Mouse (Mus musculus): ENCODE measurements around the gene Abhd4. TPM values are rescaled to one million over a fixed set of nuclear protein-coding genes. Genes with fewer than 3 reads are reported as not detected.

Abhd4 gene
- polyA plus RNA-seq, 1 experiment = 32.9 TPM

DNA sequence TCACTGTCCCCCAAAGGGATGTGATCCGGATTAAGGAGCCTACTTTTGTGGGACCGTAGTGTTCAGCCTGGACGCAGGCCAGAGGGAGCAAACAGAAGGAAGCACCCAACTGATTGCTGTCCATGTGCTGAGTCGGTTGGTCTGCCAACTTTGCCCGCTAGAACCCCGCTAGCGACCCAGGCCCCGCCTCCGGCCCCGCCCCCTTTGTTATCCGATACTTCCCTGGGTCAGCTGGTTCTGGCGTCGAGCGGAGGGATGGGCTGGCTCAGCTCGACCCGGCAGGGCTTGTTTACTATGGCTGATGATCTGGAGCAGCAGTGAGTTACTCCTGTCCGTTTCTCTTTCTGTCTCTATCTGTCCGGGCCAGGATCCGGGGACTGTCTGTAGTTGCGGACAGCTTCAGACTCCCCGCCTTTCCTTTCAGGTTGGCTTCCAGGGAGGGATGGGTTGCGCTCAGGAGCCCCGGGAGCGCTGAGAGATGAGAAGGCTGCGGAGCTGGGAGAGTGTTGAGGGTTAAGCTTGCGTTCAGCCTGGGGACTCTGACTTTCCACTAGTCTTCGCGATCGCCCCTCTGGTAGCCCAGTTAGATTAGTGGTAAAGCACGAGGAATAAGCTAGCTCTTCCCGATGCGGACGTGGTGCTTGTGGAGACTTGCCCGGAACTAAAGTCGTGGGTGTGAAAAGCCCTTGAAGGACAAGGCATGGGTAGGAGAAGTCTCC, 5.2 kb downstream of the Abhd4 start:
- peak overlapping the region; percentile 59 for H3ac ChIP-seq (ENCODE audit: control insufficient read depth, insufficient read length, low read depth)
- no peaks in the 10 kb centered on the region for H3K79me2 ChIP-seq (ENCODE audit: control insufficient read depth, insufficient read depth)
- H3K27me3 ChIP-seq (ENCODE audit: control insufficient read depth, insufficient read depth, insufficient read length) = no peaks in the 10 kb centered on the region
- no peaks in the 10 kb centered on the region for H3K79me3 ChIP-seq (ENCODE audit: low read depth)
- peak overlapping the region; percentile 52 for H3K4me3 ChIP-seq (ENCODE audit: insufficient read depth, poor library complexity, severe bottlenecking)
- H3K36me3 ChIP-seq (ENCODE audit: control insufficient read depth, insufficient read depth) = no peaks in the 10 kb centered on the region
- TF ChIP-seq FOSL1 (IDR thresholded peaks at IDR 0.05; ENCODE audit: insufficient read depth, low read length, poor library complexity, severe bottlenecking) (no peak), USF1 (IDR thresholded peaks at IDR 0.05; ENCODE audit: low read depth) (peak; percentile 65)

GRCm38 (mm10) chr14:54259722-54260085, 5.7 kb downstream of the Abhd4 start:
- H3K4me3 ChIP-seq (ENCODE audit: insufficient read depth, poor library complexity, severe bottlenecking) = peak overlapping the region; percentile 52
- no peak overlapping the region for H3ac ChIP-seq (ENCODE audit: control insufficient read depth, insufficient read length, low read depth)
- no peaks in the 10 kb centered on the region for H3K27me3 ChIP-seq (ENCODE audit: control insufficient read depth, insufficient read depth, insufficient read length)
- H3K36me3 ChIP-seq (ENCODE audit: control insufficient read depth, insufficient read depth) = no peaks in the 10 kb centered on the region
- TF ChIP-seq USF1 (IDR thresholded peaks at IDR 0.05; ENCODE audit: low read depth) (no peak), CEBPB (IDR thresholded peaks at IDR 0.05; ENCODE audit: low read depth) (no peak), MYOD1 (IDR thresholded peaks at IDR 0.05; ENCODE audit: control insufficient read depth, insufficient read length, low read depth) (no peak), MYOG (IDR thresholded peaks at IDR 0.05; ENCODE audit: control insufficient read depth, extremely low read depth, insufficient read length) (no peak), CTCF (IDR thresholded peaks at IDR 0.05; ENCODE audit: control insufficient read depth, insufficient read depth, insufficient read length) (no peak), MAX (IDR thresholded peaks at IDR 0.05) (no peak), FOSL1 (IDR thresholded peaks at IDR 0.05; ENCODE audit: insufficient read depth, low read length, poor library complexity, severe bottlenecking) (no peak)
- no peaks in the 10 kb centered on the region for H3K79me2 ChIP-seq (ENCODE audit: control insufficient read depth, insufficient read depth)
- H3K79me3 ChIP-seq (ENCODE audit: low read depth) = no peaks in the 10 kb centered on the region

- no peak for TF ChIP-seq CTCF (IDR thresholded peaks at IDR 0.05; ENCODE audit: control insufficient read depth, insufficient read depth, insufficient read length)
- no peak for TF ChIP-seq MYOD1 (IDR thresholded peaks at IDR 0.05; ENCODE audit: control insufficient read depth, insufficient read length, low read depth)
- TF ChIP-seq FOSL1 (IDR thresholded peaks at IDR 0.05; ENCODE audit: insufficient read depth, low read length, poor library complexity, severe bottlenecking) = no peak
- no peak for TF ChIP-seq MAX (IDR thresholded peaks at IDR 0.05)
- no peak for TF ChIP-seq USF1 (IDR thresholded peaks at IDR 0.05; ENCODE audit: low read depth)
- TF ChIP-seq MYOG (IDR thresholded peaks at IDR 0.05; ENCODE audit: control insufficient read depth, extremely low read depth, insufficient read length) = no peak
- TF ChIP-seq CEBPB (IDR thresholded peaks at IDR 0.05; ENCODE audit: low read depth) = no peak
- H3K79me3 ChIP-seq (ENCODE audit: low read depth) = no peaks in the 10 kb centered on the region
- H3K79me2 ChIP-seq (ENCODE audit: control insufficient read depth, insufficient read depth) = no peaks in the 10 kb centered on the region
- H3ac ChIP-seq (ENCODE audit: control insufficient read depth, insufficient read length, low read depth) = no peak overlapping the region
- H3K4me3 ChIP-seq (ENCODE audit: insufficient read depth, poor library complexity, severe bottlenecking) = no peak overlapping the region
- H3K27me3 ChIP-seq (ENCODE audit: control insufficient read depth, insufficient read depth, insufficient read length) = no peaks in the 10 kb centered on the region
- no peaks in the 10 kb centered on the region for H3K36me3 ChIP-seq (ENCODE audit: control insufficient read depth, insufficient read depth)
Measured at GRCm38 (mm10) chr14:54260196-54260595, 6.2 kb downstream of the Abhd4 start.

DNA sequence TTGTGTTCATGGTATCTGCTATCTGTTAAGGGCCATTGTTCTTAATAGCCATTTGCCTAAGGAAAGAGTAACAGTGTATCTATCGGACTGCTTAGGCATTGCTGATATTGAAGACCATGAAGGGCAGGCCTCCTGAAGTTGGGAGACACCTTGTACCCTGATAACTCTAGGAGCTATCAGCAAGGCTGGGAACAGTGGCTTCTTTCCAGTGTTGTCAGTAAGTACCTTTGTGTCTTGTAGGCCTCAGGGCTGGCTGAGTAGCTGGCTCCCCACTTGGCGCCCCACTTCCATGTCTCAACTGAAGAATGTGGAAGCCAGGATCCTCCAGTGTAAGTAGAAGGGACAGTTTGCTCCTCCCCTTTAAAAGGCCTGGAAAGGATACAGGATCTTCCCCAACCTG, 7.4 kb downstream of the Abhd4 start:
- TF ChIP-seq MYOG (IDR thresholded peaks at IDR 0.05; ENCODE audit: control insufficient read depth, extremely low read depth, insufficient read length) = no peak
- TF ChIP-seq USF1 (IDR thresholded peaks at IDR 0.05; ENCODE audit: low read depth) = no peak
- no peak for TF ChIP-seq MAX (IDR thresholded peaks at IDR 0.05)
- no peak for TF ChIP-seq CTCF (IDR thresholded peaks at IDR 0.05; ENCODE audit: control insufficient read depth, insufficient read depth, insufficient read length)
- no peak for TF ChIP-seq FOSL1 (IDR thresholded peaks at IDR 0.05; ENCODE audit: insufficient read depth, low read length, poor library complexity, severe bottlenecking)
- no peak for TF ChIP-seq CEBPB (IDR thresholded peaks at IDR 0.05; ENCODE audit: low read depth)
- no peak for TF ChIP-seq MYOD1 (IDR thresholded peaks at IDR 0.05; ENCODE audit: control insufficient read depth, insufficient read length, low read depth)
- Histone ChIP-seq H3K27me3 (ENCODE audit: control insufficient read depth, insufficient read depth, insufficient read length) (no peaks in the 10 kb centered on the region), H3K79me2 (ENCODE audit: control insufficient read depth, insufficient read depth) (no peaks in the 10 kb centered on the region), H3K4me3 (ENCODE audit: insufficient read depth, poor library complexity, severe bottlenecking) (no peak overlapping the region), H3K36me3 (ENCODE audit: control insufficient read depth, insufficient read depth) (no peaks in the 10 kb centered on the region), H3ac (ENCODE audit: control insufficient read depth, insufficient read length, low read depth) (no peak overlapping the region), H3K79me3 (ENCODE audit: low read depth) (no peaks in the 10 kb centered on the region)

GRCm38 (mm10) chr14:54262622-54263021, 8.6 kb downstream of the Abhd4 start:
- H3K4me3 ChIP-seq (ENCODE audit: insufficient read depth, poor library complexity, severe bottlenecking) = no peak overlapping the region
- no peak overlapping the region for H3ac ChIP-seq (ENCODE audit: control insufficient read depth, insufficient read length, low read depth)
- no peaks in the 10 kb centered on the region for H3K79me2 ChIP-seq (ENCODE audit: control insufficient read depth, insufficient read depth)
- H3K36me3 ChIP-seq (ENCODE audit: control insufficient read depth, insufficient read depth) = no peaks in the 10 kb centered on the region
- no peaks in the 10 kb centered on the region for H3K79me3 ChIP-seq (ENCODE audit: low read depth)
- no peak for TF ChIP-seq USF1 (IDR thresholded peaks at IDR 0.05; ENCODE audit: low read depth)
- TF ChIP-seq MYOG (IDR thresholded peaks at IDR 0.05; ENCODE audit: control insufficient read depth, extremely low read depth, insufficient read length) = no peak
- TF ChIP-seq FOSL1 (IDR thresholded peaks at IDR 0.05; ENCODE audit: insufficient read depth, low read length, poor library complexity, severe bottlenecking) = no peak
- no peak for TF ChIP-seq CTCF (IDR thresholded peaks at IDR 0.05; ENCODE audit: control insufficient read depth, insufficient read depth, insufficient read length)
- TF ChIP-seq MYOD1 (IDR thresholded peaks at IDR 0.05; ENCODE audit: control insufficient read depth, insufficient read length, low read depth) = no peak
- TF ChIP-seq CEBPB (IDR thresholded peaks at IDR 0.05; ENCODE audit: low read depth) = no peak
- TF ChIP-seq MAX (IDR thresholded peaks at IDR 0.05) = no peak
- H3K27me3 ChIP-seq (ENCODE audit: control insufficient read depth, insufficient read depth, insufficient read length) = no peaks in the 10 kb centered on the region

DNA sequence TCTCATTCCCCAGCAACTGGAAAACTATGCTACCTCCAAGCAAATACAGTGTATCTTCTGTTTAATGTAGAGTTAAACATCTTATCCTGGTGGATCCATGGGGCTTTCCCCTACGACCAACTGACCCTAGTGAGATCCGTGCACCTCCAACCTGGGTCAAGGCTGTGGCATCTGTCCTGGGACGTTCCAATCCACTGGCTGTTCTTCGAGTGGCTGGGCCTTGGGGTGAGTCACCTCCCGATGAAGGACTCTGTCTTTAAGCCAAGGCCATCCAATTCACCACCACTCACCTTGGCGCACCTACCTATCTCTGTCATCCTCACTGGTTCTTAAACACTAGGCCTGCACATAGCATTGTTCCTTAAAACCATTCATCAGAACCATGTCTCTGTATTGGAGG, 9.1 kb downstream of the Abhd4 start:
- no peaks in the 10 kb centered on the region for H3K79me2 ChIP-seq (ENCODE audit: control insufficient read depth, insufficient read depth)
- no peak overlapping the region for H3K4me3 ChIP-seq (ENCODE audit: insufficient read depth, poor library complexity, severe bottlenecking)
- H3ac ChIP-seq (ENCODE audit: control insufficient read depth, insufficient read length, low read depth) = no peak overlapping the region
- no peaks in the 10 kb centered on the region for H3K79me3 ChIP-seq (ENCODE audit: low read depth)
- no peaks in the 10 kb centered on the region for H3K27me3 ChIP-seq (ENCODE audit: control insufficient read depth, insufficient read depth, insufficient read length)
- H3K36me3 ChIP-seq (ENCODE audit: control insufficient read depth, insufficient read depth) = no peaks in the 10 kb centered on the region
- TF ChIP-seq USF1 (IDR thresholded peaks at IDR 0.05; ENCODE audit: low read depth) = no peak
- no peak for TF ChIP-seq FOSL1 (IDR thresholded peaks at IDR 0.05; ENCODE audit: insufficient read depth, low read length, poor library complexity, severe bottlenecking)
- no peak for TF ChIP-seq MYOG (IDR thresholded peaks at IDR 0.05; ENCODE audit: control insufficient read depth, extremely low read depth, insufficient read length)
- no peak for TF ChIP-seq MAX (IDR thresholded peaks at IDR 0.05)
- no peak for TF ChIP-seq MYOD1 (IDR thresholded peaks at IDR 0.05; ENCODE audit: control insufficient read depth, insufficient read length, low read depth)
- no peak for TF ChIP-seq CTCF (IDR thresholded peaks at IDR 0.05; ENCODE audit: control insufficient read depth, insufficient read depth, insufficient read length)
- no peak for TF ChIP-seq CEBPB (IDR thresholded peaks at IDR 0.05; ENCODE audit: low read depth)

Data from C2C12 (cell line).